Mouse (Mus musculus): ENCODE measurements around the gene Siglech.

DNA sequence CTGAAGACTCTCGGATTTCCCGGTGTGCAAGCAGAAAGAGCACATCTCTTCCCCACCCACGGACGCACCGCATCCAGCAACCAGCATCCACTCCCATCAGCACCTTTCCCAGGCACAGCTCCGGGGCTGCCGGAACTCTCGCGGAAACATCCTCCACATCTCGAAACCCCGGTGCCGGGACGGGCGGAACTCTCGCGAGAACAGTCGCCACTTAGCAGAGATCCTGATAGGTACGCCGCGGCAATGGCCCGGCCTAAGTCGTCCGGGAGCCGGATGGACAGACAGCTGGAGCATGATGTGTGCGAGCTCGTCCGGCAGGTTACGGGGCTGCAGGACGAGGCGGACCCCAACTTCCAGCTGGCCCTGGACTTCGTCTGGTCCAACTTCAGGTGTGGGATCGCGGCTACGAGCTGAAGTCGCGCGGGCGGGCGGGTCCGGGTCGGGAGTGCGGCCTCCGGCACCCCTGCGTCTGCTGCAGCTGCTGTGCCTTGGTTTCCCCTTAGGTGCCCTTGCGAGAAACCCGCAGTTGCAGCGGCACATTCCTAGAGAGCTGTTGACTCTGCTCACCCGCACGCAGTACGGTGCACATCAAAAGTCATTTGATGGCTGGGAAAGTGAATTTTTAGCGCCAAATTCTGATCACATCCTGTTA lies 26.1 kb downstream of the Siglech start, which contains the start of gene Tubgcp5:
- TF ChIP-seq CTCF (IDR thresholded peaks at IDR 0.05; ENCODE audit: control insufficient read depth, insufficient read depth, insufficient replicate concordance, low read depth, low read length) (no peak), POLR2A (IDR thresholded peaks at IDR 0.05; ENCODE audit: control insufficient read depth, low read depth, low read length) (peak; percentile 92)

Measured in testis, adult 2 months (tissue).